Mouse (Mus musculus) testis, postnatal 10 days (tissue): Measurements from ENCODE around the gene Atg2b.
A peak's percentile ranks its signal among the peaks of the same experiment; 100 is the strongest.

ENCODE experiments used
- DNase-seq: peaks from one replicate; pipeline ENCODE4 v3.0.0; 2021; ENCODE audit warnings: low spot score

Gene Atg2b

GRCm38 (mm10) chr12:105597135-105597534 lies 87.9 kb downstream of the Atg2b start:
- DNase-seq: no peak

- no peak for DNase-seq
These were observed 91.5 kb downstream of the Atg2b start for GRCm38 (mm10) chr12:105593471-105593870.

GRCm38 (mm10) chr12:105592361-105592761 lies 92.7 kb downstream of the Atg2b start:
- DNase-seq: no peak

- DNase-seq: no peak
These were observed 94.2 kb downstream of the Atg2b start for GRCm38 (mm10) chr12:105590786-105591185.

GRCm38 (mm10) chr12:105587526-105587925 lies 97.5 kb downstream of the Atg2b start:
- no peak for DNase-seq

GRCm38 (mm10) chr12:105584851-105585250 lies 100.2 kb downstream of the Atg2b start:
- DNase-seq: peak; percentile 85

GRCm38 (mm10) chr12:105583484-105583883 lies 101.5 kb downstream of the Atg2b start:
- no peak for DNase-seq

- DNase-seq: no peak
These were observed 102.5 kb downstream of the Atg2b start for GRCm38 (mm10) chr12:105582486-105582885.

- DNase-seq: no peak
These were observed 104.5 kb downstream of the Atg2b start for GRCm38 (mm10) chr12:105580490-105580889.

GRCm38 (mm10) chr12:105574356-105574755 lies 110.7 kb downstream of the Atg2b start:
- no peak for DNase-seq

GRCm38 (mm10) chr12:105572622-105573021 lies 112.4 kb downstream of the Atg2b start:
- no peak for DNase-seq

GRCm38 (mm10) chr12:105571867-105572266 lies 113.1 kb downstream of the Atg2b start:
- no peak for DNase-seq
